Mouse (Mus musculus): Measurements from ENCODE around the gene Dhx37. TPM values are rescaled to one million over a fixed set of nuclear protein-coding genes. Genes with fewer than 3 reads are reported as not detected.
"Not testable (repeated sequence)": the region's sequence is repeated elsewhere in the genome, so short reads cannot be mapped to it uniquely, and the experiment has no call there.

Dhx37 gene
- polyA plus RNA-seq, 1 experiment from 2014 or later: 16.4 TPM

DNA sequence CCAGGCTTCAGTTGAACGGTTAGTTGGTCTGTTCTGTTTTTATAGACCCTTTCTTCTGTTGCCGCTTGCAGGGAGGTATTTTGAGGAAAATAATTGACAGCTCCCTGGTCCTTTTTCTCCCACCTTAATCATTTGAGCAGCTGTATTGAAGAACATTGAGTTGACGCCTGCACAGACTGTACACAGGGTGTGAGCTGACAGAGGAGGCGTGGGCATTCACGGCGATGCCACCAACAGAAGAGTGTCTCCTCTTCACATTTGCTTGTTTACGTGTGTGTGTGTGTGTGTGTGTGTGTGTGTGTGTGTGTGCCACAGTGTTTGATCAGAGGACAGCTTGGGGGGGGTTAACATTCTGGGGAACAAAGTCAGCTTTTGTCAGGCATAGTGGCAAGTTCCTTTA is 12.4 kb upstream of the Dhx37 start:
- H3K9ac ChIP-seq (replicated peaks): no peak overlapping the region
- no peak for ATAC-seq (ENCODE audit: low FRiP score, low read depth)
- no peaks in the 10 kb centered on the region for H3K9me3 ChIP-seq
- no peak overlapping the region for H3K27ac ChIP-seq (replicated peaks)
- H3K4me3 ChIP-seq: no peak overlapping the region
- H3K4me2 ChIP-seq (replicated peaks): no peak overlapping the region
- H3K4me1 ChIP-seq: peaks cover 13% of the 10 kb centered on the region
- WGBS: 87% methylated on average over 7 of the region's 7 CpGs
- no peaks in the 10 kb centered on the region; the same call in 1 of the 2 replicates for H3K36me3 ChIP-seq
- H3K27me3 ChIP-seq: no peaks in the 10 kb centered on the region

DNA sequence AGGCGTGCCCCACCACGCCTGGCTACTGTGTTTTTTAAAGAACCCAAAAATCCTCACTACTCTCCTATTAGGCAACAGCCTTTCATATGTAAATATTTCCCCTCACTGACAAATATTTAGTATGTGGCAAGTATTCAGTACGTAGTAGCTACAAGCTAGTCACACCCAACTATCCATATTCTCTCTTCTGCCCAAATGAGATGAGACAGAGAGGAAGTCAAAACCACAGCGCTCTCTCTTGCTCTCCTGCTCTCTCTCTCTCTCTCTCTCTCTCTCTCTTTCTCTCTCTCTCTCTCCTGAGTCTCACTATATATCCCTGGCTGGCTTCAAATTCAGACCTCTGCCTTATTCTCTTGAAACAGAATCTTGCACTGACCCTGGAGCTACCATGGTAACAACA is 10.6 kb upstream of the Dhx37 start:
- 88% methylated on average over 4 of the region's 4 CpGs for WGBS

DNA sequence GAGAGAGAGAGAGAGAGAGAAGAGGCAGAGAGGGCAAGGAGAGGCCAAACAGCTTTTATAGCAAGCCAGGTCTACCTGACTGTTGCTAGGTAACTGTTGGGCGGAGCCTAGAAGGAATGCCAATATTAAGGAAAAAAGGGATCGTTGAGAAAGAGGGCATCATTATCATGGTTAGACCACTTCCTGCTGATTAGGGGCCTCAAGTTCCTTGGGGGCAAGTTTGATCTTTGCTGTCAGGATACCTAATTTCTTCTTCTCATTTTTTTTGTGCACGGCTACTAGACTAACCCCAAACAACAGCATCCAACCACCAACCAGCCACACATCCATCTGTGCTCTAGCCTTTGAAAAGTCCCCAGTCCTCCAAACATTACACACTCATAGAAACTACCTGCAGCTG is 10.0 kb upstream of the Dhx37 start:
- Histone ChIP-seq H3K4me3 (no peak overlapping the region), H3K27me3 (no peaks in the 10 kb centered on the region), H3K27ac (replicated peaks) (no peak overlapping the region), H3K4me1 (peaks cover 18% of the 10 kb centered on the region), H3K4me2 (replicated peaks) (no peak overlapping the region), H3K9me3 (no peaks in the 10 kb centered on the region), H3K9ac (replicated peaks) (no peak overlapping the region), H3K36me3 (no peaks in the 10 kb centered on the region)
- no peak for ATAC-seq (ENCODE audit: low FRiP score, low read depth)
- WGBS: 90% methylated on average over 3 of the region's 3 CpGs

More for the DNA sequence above, 10.6 kb upstream of the Dhx37 start:
- no peaks in the 10 kb centered on the region for H3K36me3 ChIP-seq
- H3K9me3 ChIP-seq: no peaks in the 10 kb centered on the region
- no peaks in the 10 kb centered on the region for H3K27me3 ChIP-seq
- H3K4me1 ChIP-seq: peaks cover 18% of the 10 kb centered on the region
- ATAC-seq (ENCODE audit: low FRiP score, low read depth): no peak
- H3K9ac ChIP-seq (replicated peaks): no peak overlapping the region
- no peak overlapping the region for H3K4me3 ChIP-seq
- H3K27ac ChIP-seq (replicated peaks): no peak overlapping the region
- H3K4me2 ChIP-seq (replicated peaks): no peak overlapping the region

DNA sequence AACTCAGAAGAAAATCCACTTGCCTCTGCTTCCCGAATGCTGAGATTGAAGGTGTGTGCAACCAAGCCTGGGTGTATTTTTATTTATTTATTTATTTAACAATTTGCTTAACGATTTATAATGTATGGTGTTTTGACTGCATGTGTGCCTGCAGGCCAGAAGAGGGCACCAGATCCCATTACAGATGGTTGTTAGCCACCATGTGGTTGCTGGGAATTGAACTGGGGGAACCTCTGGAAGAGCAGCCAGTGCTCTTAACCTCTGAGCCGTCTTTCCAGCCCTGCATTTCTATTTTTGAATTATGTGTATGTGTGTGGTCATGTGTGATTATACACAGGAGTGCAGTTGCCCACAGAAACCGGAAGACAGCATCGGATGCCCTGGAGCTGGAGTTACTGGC is 9.4 kb upstream of the Dhx37 start:
- Histone ChIP-seq H3K27me3 (no peaks in the 10 kb centered on the region), H3K36me3 (no peaks in the 10 kb centered on the region), H3K4me3 (no peak overlapping the region), H3K9me3 (no peaks in the 10 kb centered on the region), H3K4me2 (replicated peaks) (no peak overlapping the region), H3K9ac (replicated peaks) (no peak overlapping the region), H3K27ac (replicated peaks) (no peak overlapping the region), H3K4me1 (peaks cover 18% of the 10 kb centered on the region)
- 83% methylated on average over 5 of the region's 5 CpGs for WGBS
- ATAC-seq (ENCODE audit: low FRiP score, low read depth): no peak

DNA sequence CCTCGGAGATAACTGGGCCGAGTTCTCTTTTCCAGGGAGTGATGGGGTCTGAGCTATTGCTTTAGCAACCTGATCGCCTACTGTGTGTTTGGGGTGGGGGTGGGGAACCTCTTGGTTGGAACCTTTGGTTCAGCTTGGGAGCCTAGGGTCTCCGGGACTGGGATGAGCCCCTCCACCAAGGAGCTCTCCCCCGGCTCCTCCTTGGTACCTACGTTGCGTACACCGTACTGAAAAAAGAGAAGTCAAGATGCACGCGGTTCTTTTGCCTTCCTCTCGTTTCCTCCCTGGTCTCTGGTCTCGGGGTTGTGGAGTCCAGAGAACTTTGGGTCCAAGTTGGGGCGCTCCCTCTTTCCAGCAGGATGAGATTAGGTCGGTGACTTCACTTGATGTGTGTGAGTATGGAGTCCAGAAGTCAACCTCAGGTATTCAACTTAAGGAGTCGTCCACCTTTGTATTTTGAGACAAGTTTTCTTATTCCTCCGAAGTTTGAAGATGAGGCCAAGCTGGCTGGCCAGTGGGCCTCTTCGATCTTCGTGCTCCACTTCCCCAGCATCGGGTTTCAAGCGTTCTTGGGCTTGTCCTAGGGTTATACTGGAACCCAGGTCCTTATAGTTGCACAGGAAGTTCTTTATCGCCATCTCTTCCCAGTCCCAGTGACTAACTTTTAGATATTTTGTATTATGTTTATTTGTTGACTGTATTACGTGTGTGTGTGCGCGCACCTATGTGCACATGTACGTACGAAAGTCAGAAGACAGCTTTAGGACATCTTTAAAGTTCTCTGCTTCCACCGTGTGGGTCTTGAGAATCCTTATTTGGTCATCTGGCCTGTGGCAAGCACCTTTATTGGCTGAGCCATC is 8.4 kb upstream of the Dhx37 start:
- 25% methylated on average over 27 of the region's 27 CpGs for WGBS

DNA sequence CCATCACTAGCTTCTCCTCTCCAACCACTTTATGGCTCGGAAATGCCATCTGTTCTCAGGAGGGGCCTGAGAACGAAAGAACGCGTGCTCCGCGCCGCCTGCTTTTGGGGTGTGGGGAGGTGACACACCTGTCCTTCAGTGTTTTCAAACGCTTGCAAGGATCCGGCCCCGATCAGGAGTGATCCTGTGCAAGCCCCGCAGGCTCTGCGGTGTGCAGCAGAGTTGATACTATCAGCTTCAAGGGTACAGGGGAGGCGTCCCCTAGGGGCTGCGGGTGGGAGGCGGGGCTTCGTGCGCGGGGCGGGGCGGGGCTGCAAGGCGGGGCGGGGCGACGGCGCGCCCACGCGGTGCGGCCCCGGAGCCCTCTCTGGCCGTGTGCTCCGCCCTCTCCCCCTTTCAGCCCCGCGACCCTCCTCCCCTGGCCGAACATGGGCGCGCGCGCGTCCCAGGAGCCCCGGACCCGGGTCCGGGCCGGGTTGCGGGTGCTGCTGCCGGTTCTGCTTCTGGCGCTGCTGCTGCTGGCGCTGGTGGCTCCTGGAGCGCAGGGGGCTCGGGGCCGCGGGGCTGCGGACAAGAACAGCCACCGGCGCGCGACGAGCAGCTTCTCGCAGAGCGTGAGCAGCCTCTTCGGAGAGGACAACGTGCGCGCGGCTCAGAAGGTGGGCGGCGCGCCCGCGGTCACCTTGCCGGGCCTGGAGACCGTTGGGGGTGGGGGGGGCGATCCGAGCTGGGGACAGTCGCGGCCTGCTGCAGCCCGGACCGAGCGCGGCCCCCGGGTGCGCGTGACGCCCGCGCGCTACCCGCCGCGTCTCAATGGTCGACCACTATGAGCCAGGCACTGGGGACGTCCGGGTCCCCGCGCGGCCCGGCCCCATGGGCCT is 7.6 kb upstream of the Dhx37 start, which contains the start of gene Bri3bp:
Bri3bp (plus strand) TSS at position 335 of the 881 bp plus-strand sequence.
- Histone ChIP-seq H3K9me3 (no peaks in the 10 kb centered on the region), H3K36me3 (no peaks in the 10 kb centered on the region), H3K27ac (replicated peaks) (peak within 1 kb of the TSS; percentile 78), H3K4me3 (peak within 1 kb of the TSS; percentile 94), H3K9ac (replicated peaks) (peak within 1 kb of the TSS; percentile 85), H3K4me1 (peaks cover 18% of the 10 kb centered on the region), H3K4me2 (replicated peaks) (peak within 1 kb of the TSS; percentile 78), H3K27me3 (no peaks in the 10 kb centered on the region)
- ATAC-seq (ENCODE audit: low FRiP score, low read depth): peak; percentile 95
- under 1% methylated on average over 92 of the region's 97 CpGs for WGBS

More for the DNA sequence above, 8.4 kb upstream of the Dhx37 start:
- Histone ChIP-seq H3K9ac (replicated peaks) (peak overlapping the region; percentile 85), H3K4me1 (peaks cover 18% of the 10 kb centered on the region), H3K9me3 (no peaks in the 10 kb centered on the region), H3K36me3 (no peaks in the 10 kb centered on the region), H3K27me3 (no peaks in the 10 kb centered on the region), H3K4me2 (replicated peaks) (peak overlapping the region; percentile 78), H3K4me3 (peak overlapping the region; percentile 94), H3K27ac (replicated peaks) (peak overlapping the region; percentile 78)
- peak; percentile 10; the same call in 1 of the 2 replicates for ATAC-seq (ENCODE audit: low FRiP score, low read depth)

DNA sequence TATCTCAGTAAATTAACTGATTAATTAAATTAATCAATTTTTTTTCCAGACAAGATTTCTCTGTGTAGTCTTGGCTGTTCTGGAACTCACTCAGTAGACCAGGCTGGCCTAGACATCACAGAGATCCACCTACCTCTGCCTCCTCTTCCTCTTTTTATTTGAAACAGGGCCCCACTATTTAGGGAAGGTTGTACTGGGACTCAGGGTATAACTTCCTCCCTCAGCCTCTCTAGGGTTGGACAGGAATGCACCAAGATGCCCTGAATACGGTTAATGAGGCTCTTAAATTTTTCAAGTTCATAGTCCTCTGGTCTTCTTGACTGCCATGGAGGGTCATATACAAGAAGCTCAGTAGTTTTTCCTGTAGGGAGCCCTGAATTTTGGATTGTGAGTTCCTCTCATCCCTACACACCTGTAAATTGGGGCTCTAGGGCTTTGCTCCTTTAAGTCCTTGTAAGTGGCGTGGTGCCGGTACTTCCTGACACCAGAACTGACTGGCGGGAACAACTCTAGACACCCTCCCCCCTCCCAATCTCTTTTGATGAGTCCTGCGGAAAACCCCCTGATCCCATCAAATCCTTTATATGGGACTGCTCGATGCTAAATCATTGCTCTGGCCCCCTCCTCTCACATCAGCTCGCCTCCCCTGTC is 6.8 kb upstream of the Dhx37 start:
- WGBS: 2% methylated on average over 7 of the region's 7 CpGs
- H3K9me3 ChIP-seq: no peaks in the 10 kb centered on the region
- H3K4me1 ChIP-seq: peaks cover 15% of the 10 kb centered on the region
- H3K36me3 ChIP-seq: no peaks in the 10 kb centered on the region
- peak overlapping the region; percentile 94 for H3K4me3 ChIP-seq
- ATAC-seq (ENCODE audit: low FRiP score, low read depth): no peak
- peak overlapping the region; percentile 78 for H3K4me2 ChIP-seq (replicated peaks)
- no peaks in the 10 kb centered on the region for H3K27me3 ChIP-seq
- H3K9ac ChIP-seq (replicated peaks): peak overlapping the region; percentile 85
- peak overlapping the region; percentile 78 for H3K27ac ChIP-seq (replicated peaks)

DNA sequence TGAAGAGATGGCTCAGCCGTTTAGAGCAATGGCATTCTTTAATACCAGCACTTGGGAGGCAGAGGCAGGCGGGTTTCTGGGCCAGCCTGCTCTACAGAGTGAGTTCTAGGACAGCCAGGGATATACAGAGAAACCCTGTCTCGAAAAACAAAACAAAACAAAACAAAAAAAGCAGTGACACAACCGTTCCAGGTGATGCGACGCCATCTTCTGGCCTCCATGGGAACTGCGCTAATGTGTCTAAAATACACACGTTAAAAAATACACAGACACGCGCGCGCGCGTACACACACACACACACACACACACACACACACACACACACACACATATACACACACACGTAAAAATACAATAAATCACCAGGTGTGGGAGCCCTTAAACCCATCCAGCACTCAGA is 426 bp upstream of the Dhx37 start:
- peaks cover 26% of the 10 kb centered on the region for H3K36me3 ChIP-seq
- not testable (repeated sequence) for H3K9me3 ChIP-seq; H3K9ac ChIP-seq (replicated peaks); H3K27me3 ChIP-seq; H3K27ac ChIP-seq (replicated peaks); ATAC-seq (ENCODE audit: low FRiP score, low read depth)
- peak overlapping the region; percentile 92 for H3K4me3 ChIP-seq
- whole genome bisulfite sequencing: 55% methylated on average over 15 of the region's 15 CpGs
- H3K4me1 ChIP-seq: peaks cover 14% of the 10 kb centered on the region
- H3K4me2 ChIP-seq (replicated peaks): peak overlapping the region; percentile 89

DNA sequence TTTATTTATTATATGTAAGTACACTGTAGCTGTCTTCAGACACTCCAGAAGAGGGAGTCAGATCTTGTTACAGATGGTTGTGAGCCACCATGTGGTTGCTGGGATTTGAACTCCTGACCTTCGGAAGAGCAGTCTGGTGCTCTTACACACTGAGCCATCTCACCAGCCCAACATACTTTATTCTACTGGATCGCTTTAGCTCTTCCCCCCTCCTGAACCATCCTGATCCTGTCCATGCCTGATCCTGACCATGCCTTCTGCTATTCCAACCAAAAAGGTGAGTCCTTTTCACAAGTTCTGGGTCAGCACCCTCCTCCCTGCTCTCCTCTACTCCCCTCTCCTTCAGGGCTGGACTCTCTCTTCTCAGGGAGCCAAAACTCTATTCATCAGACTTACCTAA is 1.6 kb downstream of the Dhx37 start:
- not testable (repeated sequence) for H3K9ac ChIP-seq (replicated peaks); H3K9me3 ChIP-seq; H3K27ac ChIP-seq (replicated peaks); H3K4me3 ChIP-seq; ATAC-seq (ENCODE audit: low FRiP score, low read depth); H3K27me3 ChIP-seq
- H3K4me2 ChIP-seq (replicated peaks): 0 out of 2 replicates have a peak overlapping the region, but pooled peaks have one; percentile 89
- peaks cover 14% of the 10 kb centered on the region for H3K4me1 ChIP-seq
- 97% methylated on average over 2 of the region's 2 CpGs for WGBS
- H3K36me3 ChIP-seq: peaks cover 47% of the 10 kb centered on the region

DNA sequence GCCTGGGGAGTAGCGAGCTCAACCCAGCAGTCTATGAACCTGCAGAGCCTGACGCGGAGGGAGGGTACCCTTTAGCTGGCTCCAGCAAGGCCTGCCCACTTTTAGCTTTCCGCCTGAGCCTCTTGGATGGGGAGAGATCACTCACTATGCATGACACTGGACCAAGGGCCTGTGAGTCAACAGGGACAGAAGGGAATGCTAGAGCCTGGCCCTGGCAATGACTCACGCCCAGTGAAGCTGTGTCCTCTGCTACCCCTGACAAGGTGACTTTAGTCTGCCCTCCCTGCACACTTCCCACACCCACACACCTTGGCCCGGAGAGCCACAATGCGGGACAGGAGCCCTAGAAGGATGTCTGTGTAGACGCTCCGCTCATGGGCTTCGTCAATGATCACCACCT is 7.6 kb downstream of the Dhx37 start:
- Histone ChIP-seq H3K9me3 (no peaks in the 10 kb centered on the region), H3K4me1 (no peaks in the 10 kb centered on the region), H3K36me3 (peaks cover 100% of the 10 kb centered on the region), H3K9ac (replicated peaks) (no peak overlapping the region), H3K4me3 (no peak overlapping the region), H3K27ac (replicated peaks) (no peak overlapping the region), H3K4me2 (replicated peaks) (no peak overlapping the region), H3K27me3 (no peaks in the 10 kb centered on the region)
- 94% methylated on average over 10 of the region's 10 CpGs for WGBS
- ATAC-seq (ENCODE audit: low FRiP score, low read depth): no peak

DNA sequence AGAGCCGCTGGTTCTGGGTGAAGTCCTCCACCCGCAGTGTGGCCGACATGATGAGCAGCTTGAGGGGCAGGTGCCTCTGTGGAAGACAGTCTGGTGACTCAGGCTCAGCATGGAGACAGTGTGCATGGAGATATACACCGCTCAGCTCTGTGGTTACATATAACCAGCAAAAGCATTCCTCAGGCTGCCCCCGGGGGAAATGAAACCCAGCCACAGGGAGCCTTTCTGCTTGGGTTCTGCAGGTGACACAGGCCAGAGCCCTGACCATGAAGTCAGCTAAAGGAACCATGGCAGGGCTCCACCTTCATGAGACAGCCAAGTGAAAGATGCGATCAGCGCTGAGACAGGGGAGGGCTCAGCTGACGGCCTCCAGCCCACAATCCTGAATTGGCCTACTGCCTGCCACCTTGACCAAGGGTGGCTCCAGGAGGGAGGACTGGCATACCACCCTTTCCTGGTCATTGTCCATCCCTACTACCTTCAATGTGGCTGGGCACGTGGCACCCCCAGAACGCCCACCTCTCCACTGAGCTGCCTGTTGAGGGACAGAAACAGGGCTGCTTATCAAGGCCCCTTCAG is 8.1 kb downstream of the Dhx37 start:
- no peaks in the 10 kb centered on the region for H3K9me3 ChIP-seq
- no peak overlapping the region for H3K4me3 ChIP-seq
- H3K9ac ChIP-seq (replicated peaks): no peak overlapping the region
- 92% methylated on average over 10 of the region's 10 CpGs for WGBS
- H3K27ac ChIP-seq (replicated peaks): no peak overlapping the region
- no peak for ATAC-seq (ENCODE audit: low FRiP score, low read depth)
- H3K4me1 ChIP-seq: no peaks in the 10 kb centered on the region
- no peaks in the 10 kb centered on the region for H3K27me3 ChIP-seq
- H3K4me2 ChIP-seq (replicated peaks): no peak overlapping the region
- peaks cover 100% of the 10 kb centered on the region for H3K36me3 ChIP-seq
